Mouse (Mus musculus) liver, adult 2 months (tissue): ENCODE results near the gene Ankar.

ENCODE experiments used
- CTCF ChIP-seq: fragments of 200-500 bp; IDR thresholded peaks from 2 replicates; pipeline ENCODE4 v1.5.1; 2011; ENCODE audit warnings: low read depth, low read length, control low read depth
- POLR2A ChIP-seq: fragments of 200-500 bp; IDR thresholded peaks from 2 replicates; pipeline ENCODE4 v1.6.1; 2011; ENCODE audit warnings: low read length, control low read depth; ENCODE audit not compliant: insufficient read depth; ENCODE audit errors: extremely low read depth

- TF ChIP-seq CTCF (no peak), POLR2A (no peak)
Measured at GRCm38 (mm10) chr1:72612172-72612571, 88.2 kb downstream of the Ankar start.
